Mouse (Mus musculus) lung, postnatal 36 days (tissue): Measurements from ENCODE around the gene Isx.
A peak's percentile ranks its signal among the peaks of the same experiment; 100 is the strongest.

ENCODE experiments used
- DNase-seq: peaks from one replicate; pipeline ENCODE4 v3.0.0; 2022; ENCODE audit warnings: mixed read lengths

Isx gene

DNA sequence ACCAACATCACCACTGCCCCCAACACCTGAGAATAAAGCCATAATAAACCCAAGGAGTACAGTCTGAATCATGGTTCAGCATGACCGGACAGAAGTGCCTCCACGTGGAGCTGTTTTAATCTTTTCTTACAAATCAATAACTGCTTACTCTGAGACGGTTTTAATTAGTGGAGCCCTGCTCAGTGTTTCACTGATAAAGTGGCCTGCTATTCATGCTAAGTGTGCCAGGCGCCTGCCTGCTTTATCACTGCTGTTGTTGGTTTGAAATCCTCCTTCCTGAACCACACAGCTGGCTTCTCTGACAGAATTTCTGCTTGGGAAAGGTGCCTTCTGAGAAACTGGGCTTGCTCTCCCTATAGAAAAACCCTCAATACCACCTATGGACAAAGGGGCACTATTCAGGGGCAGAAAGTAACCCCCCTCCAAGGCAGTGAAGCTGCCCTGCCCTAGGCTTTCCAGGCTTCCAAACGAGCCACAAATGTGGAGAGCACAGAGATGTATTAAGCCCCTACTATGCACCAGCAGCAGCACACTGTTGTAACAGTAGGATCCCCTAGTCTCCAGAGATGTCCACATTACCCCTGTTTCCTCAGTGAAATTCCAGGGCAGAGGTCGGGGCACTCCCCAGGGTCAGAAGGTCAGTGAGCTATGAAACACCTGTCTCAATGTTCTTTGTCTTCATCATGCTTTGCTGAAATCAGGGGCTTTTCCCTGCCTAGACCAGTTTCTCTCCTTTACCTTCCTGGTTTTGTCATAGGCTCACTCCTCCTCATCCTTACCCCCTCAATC lies 30.3 kb downstream of the Isx start:
- DNase-seq = no peak

DNA sequence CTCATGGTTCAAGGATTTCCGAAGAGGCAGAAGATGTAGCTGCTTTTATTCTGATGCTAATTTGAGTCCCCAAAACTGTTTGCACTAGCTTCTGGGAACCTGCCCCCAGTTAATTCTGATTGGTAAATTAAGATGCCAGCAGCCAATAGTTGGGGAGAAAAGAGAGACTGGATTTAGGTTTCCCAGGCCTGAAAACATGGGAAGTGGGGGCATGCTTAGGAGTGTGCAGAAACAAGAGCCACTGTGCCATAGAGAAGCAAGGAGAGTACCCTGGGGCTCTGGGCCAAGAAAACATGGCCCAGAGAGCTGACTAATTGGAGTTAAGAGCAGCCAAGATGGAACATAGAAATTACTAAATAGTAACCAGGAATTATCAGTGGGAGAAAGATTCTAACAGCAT lies 33.4 kb downstream of the Isx start:
- no peak for DNase-seq

DNA sequence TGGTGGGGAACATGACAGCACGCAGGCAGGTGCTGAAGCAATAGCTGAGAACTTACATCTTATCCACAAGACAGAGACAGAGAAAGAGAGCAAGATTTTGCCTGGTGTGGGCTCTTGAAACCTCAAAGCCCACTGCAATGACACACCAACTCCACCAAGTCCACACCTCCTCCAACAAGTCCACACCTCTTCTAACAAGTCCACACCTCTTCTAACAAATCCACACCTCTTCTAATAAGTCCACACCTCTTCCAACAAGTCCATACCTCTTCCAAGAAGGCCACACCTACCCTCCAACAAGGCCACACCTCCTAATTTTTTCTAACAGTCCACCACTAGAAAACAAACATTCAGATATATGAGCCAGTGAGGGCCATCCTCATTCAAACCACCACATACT lies 37.7 kb downstream of the Isx start:
- DNase-seq = no peak

DNA sequence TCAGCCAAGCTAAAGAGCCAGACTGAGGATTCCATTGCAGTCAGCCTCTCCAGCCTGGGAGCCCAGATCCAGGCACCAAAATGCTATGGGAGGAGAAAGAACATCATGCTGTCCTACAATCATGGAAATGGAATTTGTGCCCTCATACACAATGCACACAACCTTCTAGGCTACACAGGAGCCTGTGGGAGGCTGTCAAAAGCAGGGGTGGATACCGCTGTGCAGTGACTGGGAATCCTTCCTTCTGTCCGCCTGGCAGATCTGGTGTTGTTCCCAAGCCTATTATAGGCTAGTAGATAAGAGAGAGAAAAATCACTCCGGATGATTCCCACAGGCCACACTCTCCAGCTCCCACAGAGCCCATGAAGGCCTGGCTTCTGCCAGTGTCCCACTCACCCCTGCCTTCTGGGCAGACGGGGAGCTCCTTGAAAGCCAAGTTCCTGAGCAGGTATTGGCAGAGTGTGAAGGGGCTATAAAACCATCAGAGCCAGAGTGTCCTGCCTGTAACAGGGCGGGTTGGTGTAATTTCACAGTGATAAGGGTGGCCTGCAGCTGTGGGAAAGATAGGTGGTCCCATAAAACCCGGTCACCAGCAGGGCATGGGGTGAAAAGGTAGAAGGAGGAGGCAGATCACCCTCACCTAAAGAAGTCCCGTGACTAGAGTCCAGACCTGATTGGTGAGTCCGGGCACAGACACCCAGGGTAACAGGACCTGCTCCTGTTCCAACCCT lies 47.9 kb downstream of the Isx start:
- DNase-seq = no peak

DNA sequence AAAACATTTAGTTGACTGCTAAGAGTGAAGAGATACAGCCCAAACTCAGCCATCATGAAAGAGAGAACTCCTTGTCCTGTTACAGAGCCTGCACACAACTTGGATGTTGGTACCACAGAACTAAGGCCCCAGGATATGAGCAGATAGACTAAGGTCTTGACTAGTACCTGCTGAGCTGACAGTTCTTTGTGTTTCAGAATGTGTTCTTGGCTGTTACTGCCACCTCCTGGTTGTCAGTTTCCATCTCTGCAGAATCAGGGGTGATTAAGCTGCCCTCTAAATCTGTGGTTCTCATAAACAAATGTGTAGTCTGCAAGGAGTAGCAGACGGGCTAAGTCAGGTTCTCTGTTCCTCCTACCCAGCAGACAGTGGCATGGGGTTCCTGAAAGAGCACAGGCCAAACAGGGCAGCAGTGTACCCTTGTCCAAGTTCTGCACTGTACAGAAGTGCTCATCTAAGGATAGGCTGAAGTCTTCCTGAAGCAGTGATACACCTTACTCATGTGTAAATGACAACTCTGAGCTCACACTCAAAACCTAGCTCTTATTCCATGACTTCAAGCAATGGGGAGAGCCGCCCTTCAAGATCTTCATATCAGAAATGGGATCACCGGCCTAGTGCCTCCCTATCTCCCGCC lies 49.0 kb downstream of the Isx start:
- DNase-seq = no peak

DNA sequence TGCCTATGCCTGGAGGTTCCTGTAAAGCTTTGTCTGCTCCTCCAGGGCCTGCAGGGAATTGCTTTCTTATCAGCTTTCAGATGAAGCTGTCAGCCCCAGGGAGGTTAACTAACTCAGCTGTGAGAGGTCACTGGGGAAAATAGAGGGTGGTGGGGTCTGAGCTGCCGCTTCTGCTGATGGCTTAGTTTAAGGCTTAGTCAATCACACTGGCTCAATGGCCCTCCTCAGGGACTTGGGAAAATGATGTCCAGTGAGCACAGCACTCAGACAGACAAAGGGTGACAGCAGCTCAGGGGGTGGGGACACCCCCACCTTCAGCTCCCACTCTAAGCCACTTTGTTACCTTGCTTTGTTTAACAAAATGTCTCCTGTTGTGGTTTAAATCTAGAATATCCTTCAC lies 55.0 kb downstream of the Isx start:
- DNase-seq = no peak

DNA sequence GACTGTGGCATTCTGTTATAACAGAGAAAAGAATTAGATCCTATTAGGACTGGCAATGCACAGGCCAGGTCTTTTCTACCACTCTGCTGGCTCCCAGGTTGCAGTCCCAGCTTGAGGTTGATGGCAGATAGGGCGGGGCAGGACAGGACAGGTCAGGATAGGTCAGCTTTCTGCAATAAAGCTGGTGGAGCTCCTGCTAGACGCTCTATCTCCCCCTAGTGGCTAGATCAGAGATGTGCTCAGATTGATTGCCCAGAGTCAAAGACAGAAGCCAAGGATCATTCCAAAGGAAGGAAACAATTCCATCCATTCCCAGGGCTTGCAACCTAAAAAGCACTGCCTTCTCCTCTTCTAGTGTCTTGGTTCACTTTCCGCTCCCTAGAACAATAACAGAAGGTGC lies 57.8 kb downstream of the Isx start:
- DNase-seq = peak; percentile 36

DNA sequence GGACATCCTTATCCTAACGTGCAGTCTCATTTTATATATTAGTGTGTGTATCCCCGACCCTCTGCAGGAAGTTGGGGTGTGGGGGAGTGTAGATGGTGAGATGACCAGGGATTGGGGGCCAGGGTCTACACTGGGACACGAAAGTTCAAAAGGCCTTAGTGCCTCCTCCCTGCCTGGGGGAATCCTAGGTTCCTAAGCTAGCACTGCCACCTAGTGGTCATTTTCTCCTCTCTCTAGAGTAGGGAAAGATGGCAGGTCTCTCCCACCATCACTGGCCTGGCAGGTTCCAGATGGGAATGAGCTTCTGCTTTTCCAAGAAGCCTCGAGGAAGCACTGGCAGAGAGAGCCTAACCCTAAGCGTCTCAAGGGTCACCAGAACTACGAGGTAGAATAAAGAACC lies 62.3 kb downstream of the Isx start:
- peak; percentile 61 for DNase-seq

DNA sequence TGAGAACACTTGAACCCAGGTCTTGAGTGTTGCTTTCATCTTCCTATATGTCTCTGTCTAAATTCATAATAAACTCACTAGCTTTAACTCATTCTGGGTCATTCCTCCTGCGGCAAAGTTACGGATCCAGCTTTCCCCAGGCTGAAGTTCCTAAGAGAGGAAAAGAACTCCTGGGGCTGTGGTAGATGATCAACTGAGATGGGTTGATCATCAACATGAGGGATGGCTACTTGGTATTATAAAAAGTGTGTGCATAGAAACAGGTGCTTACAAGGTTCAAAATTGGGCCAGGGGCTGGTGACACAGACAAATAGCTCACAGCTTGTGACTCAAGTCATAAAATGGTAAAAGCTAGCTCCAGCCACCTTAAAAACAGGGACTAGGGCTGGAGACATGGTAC lies 63.7 kb downstream of the Isx start:
- no peak for DNase-seq

DNA sequence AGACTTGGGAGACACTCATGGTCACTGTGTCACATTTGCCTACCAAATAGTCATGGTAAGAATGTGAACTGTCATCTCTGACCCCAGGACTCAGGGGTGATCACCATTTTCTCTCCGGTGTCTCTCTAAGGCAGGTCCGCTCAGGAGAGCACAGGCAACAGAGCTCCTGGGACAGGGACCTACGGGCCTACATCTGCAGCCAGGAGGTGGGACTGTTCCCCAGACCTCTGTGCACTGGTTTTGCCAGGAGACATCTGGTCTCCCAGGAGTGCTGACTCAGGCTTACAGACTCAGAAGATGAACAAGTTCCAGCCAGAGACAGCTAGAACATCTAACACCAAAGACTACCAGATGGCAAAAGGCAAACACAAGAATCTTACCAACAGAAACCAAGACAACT lies 69.1 kb downstream of the Isx start:
- no peak for DNase-seq
